Mouse (Mus musculus) kidney, embryonic 15.5 days (tissue): ENCODE measurements around the gene Mov10. TPM values are rescaled to one million over a fixed set of nuclear protein-coding genes. Genes with fewer than 3 reads are reported as not detected.
"Not testable (repeated sequence)": the region's sequence is repeated elsewhere in the genome, so short reads cannot be mapped to it uniquely, and the experiment has no call there.

ENCODE experiments used
- ATAC-seq: fragments of 200-750 bp; cut with Nextera tagmentation; replicated peaks from 2 replicates; pipeline ENCODE4 v1.8.0; 2017; ENCODE audit warnings: moderate TSS enrichment; ENCODE audit not compliant: low FRiP score
- H3K27ac ChIP-seq: fragments of 300-500 bp; sonication (generic); 2 replicates; pipeline ENCODE4 v1.5.1; 2015; ENCODE audit warnings: mild to moderate bottlenecking, inconsistent platforms
- H3K27me3 ChIP-seq: fragments of 300-500 bp; sonication (generic); 2 replicates; pipeline ENCODE4 v1.6.1; 2015; ENCODE audit warnings: inconsistent platforms
- H3K36me3 ChIP-seq: fragments of 300-500 bp; sonication (generic); 2 replicates; pipeline ENCODE4 v1.6.1; 2015; ENCODE audit warnings: inconsistent platforms
- H3K4me1 ChIP-seq: fragments of 300-500 bp; sonication (generic); 2 replicates; pipeline ENCODE4 v1.6.1; 2015; ENCODE audit warnings: inconsistent platforms
- H3K4me2 ChIP-seq: fragments of 300-500 bp; sonication (generic); 2 replicates; pipeline ENCODE4 v1.6.1; 2015; ENCODE audit warnings: moderate library complexity, mild to moderate bottlenecking, inconsistent platforms
- H3K4me3 ChIP-seq: fragments of 300-500 bp; sonication (generic); replicated peaks from 2 replicates; pipeline ENCODE4 v1.5.1; 2015; ENCODE audit warnings: mild to moderate bottlenecking, inconsistent platforms
- H3K9ac ChIP-seq: fragments of 300-500 bp; sonication (generic); 2 replicates; pipeline ENCODE4 v1.6.1; 2015; ENCODE audit warnings: mild to moderate bottlenecking, inconsistent platforms
- H3K9me3 ChIP-seq: fragments of 300-500 bp; sonication (generic); replicated peaks from 2 replicates; pipeline ENCODE4 v1.6.1; 2016; ENCODE audit warnings: inconsistent platforms
- WGBS: fragments of 180-500 bp; shearing (Covaris S2); methylation state at CpG from one replicate; pipeline ENCODE4 v1.1.7; 2015; ENCODE audit warnings: mixed read lengths; 5-methylcytosine and 5-hydroxymethylcytosine counted together
- polyA plus RNA-seq: library from polyadenylated mRNA; unstranded; fragments of >200 nt; fragmentation: Nextera tagmentation; extraction: Ambion mirVana; gene quantifications from 2 replicates; pipeline ENCODE4 v1.2.1, GENCODE M21; 2015

Gene Mov10
- polyA plus RNA-seq, 1 experiment from 2014 or later: 66.5 TPM

GRCm38 (mm10) chr3:104835797-104836196 lies 17.4 kb upstream of the Mov10 start:
- Histone ChIP-seq H3K9me3 (no peaks in the 10 kb centered on the region), H3K9ac (no peak overlapping the region), H3K4me1 (no peaks in the 10 kb centered on the region), H3K4me3 (no peak overlapping the region), H3K27me3 (no peaks in the 10 kb centered on the region), H3K36me3 (peaks cover 81% of the 10 kb centered on the region), H3K27ac (no peak overlapping the region), H3K4me2 (no peak overlapping the region)
- WGBS: 90% methylated on average over 3 of the region's 3 CpGs
- no peak for ATAC-seq

- Histone ChIP-seq H3K27ac (no peak overlapping the region), H3K9ac (no peak overlapping the region)
These were observed 4.0 kb upstream of the Mov10 start for GRCm38 (mm10) chr3:104822413-104822812.

GRCm38 (mm10) chr3:104820426-104820825 lies 2.1 kb upstream of the Mov10 start:
- no peak for ATAC-seq
- Histone ChIP-seq H3K4me2 (no peak overlapping the region), H3K9ac (no peak overlapping the region), H3K36me3 (peaks cover 29% of the 10 kb centered on the region), H3K4me3 (no peak overlapping the region), H3K27me3 (no peaks in the 10 kb centered on the region), H3K9me3 (no peaks in the 10 kb centered on the region), H3K27ac (0 out of 2 replicates have a peak overlapping the region, but pooled peaks have one; percentile 28), H3K4me1 (peaks cover 19% of the 10 kb centered on the region)
- WGBS: 44% methylated on average over 1 of the region's 1 CpGs

More at GRCm38 (mm10) chr3:104822413-104822812, 4.0 kb upstream of the Mov10 start:
- peaks cover 48% of the 10 kb centered on the region for H3K36me3 ChIP-seq
- H3K9me3 ChIP-seq: no peaks in the 10 kb centered on the region
- no peak overlapping the region for H3K4me3 ChIP-seq
- 80% methylated on average over 3 of the region's 3 CpGs for WGBS
- ATAC-seq: no peak
- no peaks in the 10 kb centered on the region for H3K27me3 ChIP-seq
- no peak overlapping the region for H3K4me2 ChIP-seq
- H3K4me1 ChIP-seq: peaks cover 9% of the 10 kb centered on the region

- Histone ChIP-seq H3K27ac (peak overlapping the region; percentile 97), H3K36me3 (peaks cover 28% of the 10 kb centered on the region), H3K9ac (peak overlapping the region; percentile 90; the same call in 1 of the 2 replicates), H3K4me1 (peaks cover 20% of the 10 kb centered on the region), H3K4me2 (peak overlapping the region; percentile 69), H3K9me3 (no peaks in the 10 kb centered on the region), H3K4me3 (peak overlapping the region; percentile 92), H3K27me3 (no peaks in the 10 kb centered on the region)
- ATAC-seq: no peak; the same call in 1 of the 2 replicates
- 1% methylated on average over 3 of the region's 3 CpGs for WGBS
These were observed 379 bp upstream of the Mov10 start for GRCm38 (mm10) chr3:104818749-104819134.

- H3K4me2 ChIP-seq: peak overlapping the region; percentile 69
- no peaks in the 10 kb centered on the region for H3K9me3 ChIP-seq
- H3K27ac ChIP-seq: peak overlapping the region; percentile 97
- ATAC-seq: peak; percentile 73
- H3K4me3 ChIP-seq: peak overlapping the region; percentile 92
- peaks cover 20% of the 10 kb centered on the region for H3K4me1 ChIP-seq
- under 1% methylated on average over 46 of the region's 46 CpGs for WGBS
- peaks cover 28% of the 10 kb centered on the region for H3K36me3 ChIP-seq
- peak overlapping the region; percentile 90 for H3K9ac ChIP-seq
- no peaks in the 10 kb centered on the region for H3K27me3 ChIP-seq
These were observed 827 bp downstream of the Mov10 start for GRCm38 (mm10) chr3:104817481-104817990.

- H3K4me3 ChIP-seq: no peak overlapping the region
- H3K27ac ChIP-seq: no peak overlapping the region
- no peaks in the 10 kb centered on the region for H3K27me3 ChIP-seq
- H3K4me1 ChIP-seq: peaks cover 30% of the 10 kb centered on the region
- H3K9me3 ChIP-seq: no peaks in the 10 kb centered on the region
- WGBS: 90% methylated on average over 7 of the region's 7 CpGs
- H3K9ac ChIP-seq: no peak overlapping the region
- peaks cover 16% of the 10 kb centered on the region for H3K36me3 ChIP-seq
- no peak overlapping the region; the same call in 1 of the 2 replicates for H3K4me2 ChIP-seq
- no peak for ATAC-seq
These were observed 2.2 kb downstream of the Mov10 start for GRCm38 (mm10) chr3:104816130-104816529.

GRCm38 (mm10) chr3:104815346-104815745 lies 3.0 kb downstream of the Mov10 start:
- Histone ChIP-seq H3K9ac (no peak overlapping the region), H3K36me3 (peaks cover 9% of the 10 kb centered on the region; the same call in 1 of the 2 replicates), H3K9me3 (no peaks in the 10 kb centered on the region), H3K4me2 (no peak overlapping the region), H3K27me3 (no peaks in the 10 kb centered on the region), H3K27ac (no peak overlapping the region), H3K4me1 (peaks cover 30% of the 10 kb centered on the region), H3K4me3 (no peak overlapping the region)
- 90% methylated on average over 2 of the region's 2 CpGs for WGBS
- no peak for ATAC-seq

GRCm38 (mm10) chr3:104814746-104815145 lies 3.6 kb downstream of the Mov10 start:
- Histone ChIP-seq H3K9ac (no peak overlapping the region), H3K27ac (no peak overlapping the region), H3K4me3 (no peak overlapping the region), H3K4me1 (peaks cover 30% of the 10 kb centered on the region), H3K27me3 (no peaks in the 10 kb centered on the region), H3K4me2 (no peak overlapping the region), H3K36me3 (peaks cover 8% of the 10 kb centered on the region; the same call in 1 of the 2 replicates), H3K9me3 (no peaks in the 10 kb centered on the region)
- WGBS: 97% methylated on average over 1 of the region's 1 CpGs
- no peak for ATAC-seq

GRCm38 (mm10) chr3:104813227-104813626 lies 5.1 kb downstream of the Mov10 start:
- not testable (repeated sequence) for ATAC-seq, H3K27ac ChIP-seq, H3K9ac ChIP-seq, H3K36me3 ChIP-seq, H3K27me3 ChIP-seq, H3K9me3 ChIP-seq, H3K4me3 ChIP-seq, H3K4me2 ChIP-seq
- H3K4me1 ChIP-seq: peaks cover 20% of the 10 kb centered on the region
- 87% methylated on average over 7 of the region's 7 CpGs for WGBS

GRCm38 (mm10) chr3:104812254-104812653 lies 6.1 kb downstream of the Mov10 start:
- Histone ChIP-seq H3K4me3 (no peak overlapping the region), H3K9ac (no peak overlapping the region), H3K27ac (no peak overlapping the region), H3K9me3 (no peaks in the 10 kb centered on the region), H3K36me3 (peaks cover 8% of the 10 kb centered on the region; the same call in 1 of the 2 replicates), H3K4me1 (peaks cover 20% of the 10 kb centered on the region), H3K4me2 (no peak overlapping the region), H3K27me3 (no peaks in the 10 kb centered on the region)
- no peak for ATAC-seq
- 91% methylated on average over 4 of the region's 4 CpGs for WGBS

GRCm38 (mm10) chr3:104811752-104812151 lies 6.6 kb downstream of the Mov10 start:
- 29% methylated on average over 3 of the region's 3 CpGs for WGBS
- Histone ChIP-seq H3K27me3 (no peaks in the 10 kb centered on the region), H3K27ac (no peak overlapping the region), H3K9me3 (no peaks in the 10 kb centered on the region), H3K4me2 (no peak overlapping the region), H3K9ac (no peak overlapping the region), H3K4me1 (peaks cover 15% of the 10 kb centered on the region), H3K36me3 (peaks cover 8% of the 10 kb centered on the region; the same call in 1 of the 2 replicates), H3K4me3 (no peak overlapping the region)
- ATAC-seq: no peak

GRCm38 (mm10) chr3:104805539-104805938 lies 12.8 kb downstream of the Mov10 start:
- Histone ChIP-seq H3K4me1 (peaks cover 4% of the 10 kb centered on the region; the same call in 1 of the 2 replicates), H3K4me3 (no peak overlapping the region), H3K9ac (no peak overlapping the region), H3K27me3 (no peaks in the 10 kb centered on the region), H3K9me3 (no peaks in the 10 kb centered on the region), H3K36me3 (peaks cover 43% of the 10 kb centered on the region), H3K4me2 (no peak overlapping the region), H3K27ac (no peak overlapping the region)
- WGBS: 73% methylated on average over 9 of the region's 9 CpGs
- no peak for ATAC-seq

GRCm38 (mm10) chr3:104804312-104804711 lies 14.1 kb downstream of the Mov10 start:
- Histone ChIP-seq H3K4me1 (peaks cover 4% of the 10 kb centered on the region; the same call in 1 of the 2 replicates), H3K27ac (no peak overlapping the region), H3K4me2 (no peak overlapping the region), H3K9ac (no peak overlapping the region), H3K36me3 (peaks cover 56% of the 10 kb centered on the region), H3K4me3 (no peak overlapping the region), H3K27me3 (no peaks in the 10 kb centered on the region), H3K9me3 (no peaks in the 10 kb centered on the region)
- no peak; the same call in 1 of the 2 replicates for ATAC-seq
- 92% methylated on average over 10 of the region's 10 CpGs for WGBS
